Mouse (Mus musculus) embryonic fibroblast, embryonic 13.5 days (primary cell): Measurements from ENCODE around the gene Lcorl.

Experiments used
- CTCF ChIP-seq: IDR thresholded peaks from 2 replicates; pipeline ENCODE4 v1.5.1; 2011; ENCODE audit warnings: mild to moderate bottlenecking, control low read depth, low read length, moderate library complexity, borderline replicate concordance; ENCODE audit not compliant: insufficient read depth
- POLR2A ChIP-seq: IDR thresholded peaks from 2 replicates; pipeline ENCODE4 v1.6.1; 2011; ENCODE audit warnings: low read depth, mild to moderate bottlenecking, control low read depth, low read length, moderate library complexity

- TF ChIP-seq POLR2A (no peak), CTCF (no peak)
These were observed 165.7 kb downstream of the Lcorl start for GRCm38 (mm10) chr5:45691678-45692077.
